Mouse (Mus musculus) forebrain, embryonic 15.5 days (tissue): ENCODE results near the gene Cxcl3. TPM values are rescaled to one million over a fixed set of nuclear protein-coding genes. Genes with fewer than 3 reads are reported as not detected.
"Not testable (repeated sequence)": the region's sequence is repeated elsewhere in the genome, so short reads cannot be mapped to it uniquely, and the experiment has no call there.

ENCODE experiments used
- ATAC-seq: fragments of 200-750 bp; cut with Nextera tagmentation; replicated peaks from 2 replicates; pipeline ENCODE4 v1.8.0; 2017; ENCODE audit warnings: mild to moderate bottlenecking, moderate TSS enrichment, moderate library complexity
- H3K27ac ChIP-seq: fragments of 300-500 bp; sonication (generic); replicated peaks from 2 replicates; pipeline ENCODE4 v1.5.1; 2015; ENCODE audit warnings: mild to moderate bottlenecking, inconsistent platforms
- H3K27me3 ChIP-seq: fragments of 300-500 bp; sonication (generic); 2 replicates; pipeline ENCODE4 v1.6.1; 2015; ENCODE audit warnings: inconsistent platforms
- H3K36me3 ChIP-seq: fragments of 300-500 bp; sonication (generic); 2 replicates; pipeline ENCODE4 v1.6.1; 2015; ENCODE audit warnings: mild to moderate bottlenecking, inconsistent platforms
- H3K4me1 ChIP-seq: fragments of 300-500 bp; sonication (generic); 2 replicates; pipeline ENCODE4 v1.6.1; 2015; ENCODE audit warnings: inconsistent platforms
- H3K4me2 ChIP-seq: fragments of 300-500 bp; sonication (generic); replicated peaks from 2 replicates; pipeline ENCODE4 v1.6.1; 2015; ENCODE audit warnings: mild to moderate bottlenecking, inconsistent platforms
- H3K4me3 ChIP-seq: fragments of 300-500 bp; sonication (generic); 2 replicates; pipeline ENCODE4 v1.5.1; 2015; ENCODE audit warnings: mild to moderate bottlenecking, inconsistent platforms
- H3K9ac ChIP-seq: fragments of 300-500 bp; sonication (generic); replicated peaks from 2 replicates; pipeline ENCODE4 v1.6.1; 2015; ENCODE audit warnings: mild to moderate bottlenecking, inconsistent platforms
- H3K9me3 ChIP-seq: fragments of 300-500 bp; sonication (generic); 2 replicates; pipeline ENCODE4 v1.6.1; 2016; ENCODE audit warnings: inconsistent platforms
- WGBS: fragments of 180-500 bp; shearing (Covaris S2); methylation state at CpG from one replicate; pipeline ENCODE4 v1.1.7; 2015; ENCODE audit warnings: mixed read lengths; 5-methylcytosine and 5-hydroxymethylcytosine counted together
- polyA plus RNA-seq: library from polyadenylated mRNA; unstranded; fragments of >200 nt; fragmentation: Nextera tagmentation; extraction: Ambion mirVana; gene quantifications from 2 replicates; pipeline ENCODE4 v1.2.1, GENCODE M21; 2015

The Cxcl3 gene
- polyA plus RNA-seq, 1 experiment from 2014 or later = not detected

- H3K27me3 ChIP-seq = no peaks in the 10 kb centered on the region
- H3K4me1 ChIP-seq = no peaks in the 10 kb centered on the region
- no peak within 1 kb of the TSS for H3K4me2 ChIP-seq
- no peaks in the 10 kb centered on the region for H3K36me3 ChIP-seq
- no peak within 1 kb of the TSS for H3K27ac ChIP-seq
- no peaks in the 10 kb centered on the region for H3K9me3 ChIP-seq
- H3K9ac ChIP-seq = no peak within 1 kb of the TSS
- no peak within 1 kb of the TSS for H3K4me3 ChIP-seq
- no peak for ATAC-seq
- WGBS = 71% methylated on average over 3 of the region's 3 CpGs
These were observed 17.7 kb upstream of the Cxcl3 start, which contains the start of gene Ppbp for GRCm38 (mm10) chr5:90768218-90768617. Gene Ppbp (plus strand): TSS chr5:90768518.

DNA sequence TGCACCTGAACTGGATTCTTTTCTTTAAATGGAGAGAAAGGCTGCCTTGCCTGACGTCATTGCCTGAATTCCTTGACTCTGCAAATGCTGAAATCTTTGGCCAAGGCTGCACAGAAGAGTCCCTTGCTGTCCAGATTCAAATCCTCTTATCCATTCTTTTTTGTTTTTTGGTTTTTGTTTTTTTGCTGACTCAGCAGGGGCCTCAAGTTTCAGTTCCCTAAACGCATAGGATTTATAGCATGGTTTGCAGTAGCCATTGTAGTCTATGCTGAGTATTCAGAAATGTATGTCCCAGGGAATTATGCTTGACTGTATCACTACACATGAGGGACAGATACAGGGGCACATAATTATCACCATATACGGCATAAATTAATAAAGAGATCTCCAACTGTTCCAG, 14.5 kb upstream of the Cxcl3 start:
- Histone ChIP-seq H3K4me3 (no peak overlapping the region), H3K4me1 (no peaks in the 10 kb centered on the region), H3K27me3 (no peaks in the 10 kb centered on the region), H3K4me2 (no peak overlapping the region), H3K27ac (no peak overlapping the region), H3K9me3 (no peaks in the 10 kb centered on the region), H3K36me3 (no peaks in the 10 kb centered on the region), H3K9ac (no peak overlapping the region)
- 71% methylated on average over 3 of the region's 3 CpGs for WGBS
- ATAC-seq = no peak

GRCm38 (mm10) chr5:90771880-90772653, 13.8 kb upstream of the Cxcl3 start, which contains the start of gene Pf4:
Gene Pf4 (plus strand): TSS chr5:90772435.
- Histone ChIP-seq H3K4me1 (no peaks in the 10 kb centered on the region), H3K27ac (no peak within 1 kb of the TSS), H3K9ac (no peak within 1 kb of the TSS), H3K9me3 (no peaks in the 10 kb centered on the region), H3K36me3 (no peaks in the 10 kb centered on the region), H3K4me3 (no peak within 1 kb of the TSS), H3K4me2 (no peak within 1 kb of the TSS), H3K27me3 (no peaks in the 10 kb centered on the region)
- no peak for ATAC-seq
- WGBS = 91% methylated on average over 16 of the region's 16 CpGs

DNA sequence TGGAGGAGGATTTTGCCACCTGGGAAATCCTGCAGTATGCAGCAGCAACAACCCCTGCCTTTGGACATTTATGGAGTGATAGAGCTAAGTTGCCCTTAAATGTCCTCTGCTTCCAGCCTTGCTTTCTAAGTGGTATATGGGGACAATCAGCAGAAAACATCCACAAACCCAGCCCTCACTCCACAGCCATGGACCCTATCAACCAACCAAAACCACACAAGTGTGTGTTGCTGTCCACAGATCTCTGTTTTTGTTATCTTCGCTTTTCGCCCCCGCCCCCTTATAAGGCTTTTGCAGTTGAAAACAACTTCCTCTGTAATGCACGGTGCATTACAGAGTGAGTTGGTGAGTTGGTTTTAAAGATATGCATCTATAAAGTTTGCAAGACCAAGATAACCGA, 10.3 kb upstream of the Cxcl3 start:
- H3K27me3 ChIP-seq = no peaks in the 10 kb centered on the region
- no peaks in the 10 kb centered on the region for H3K9me3 ChIP-seq
- WGBS = 91% methylated on average over 5 of the region's 5 CpGs
- H3K4me2 ChIP-seq = no peak overlapping the region
- no peak overlapping the region for H3K4me3 ChIP-seq
- H3K9ac ChIP-seq = no peak overlapping the region
- no peaks in the 10 kb centered on the region for H3K36me3 ChIP-seq
- ATAC-seq = no peak
- H3K27ac ChIP-seq = no peak overlapping the region
- no peaks in the 10 kb centered on the region for H3K4me1 ChIP-seq

DNA sequence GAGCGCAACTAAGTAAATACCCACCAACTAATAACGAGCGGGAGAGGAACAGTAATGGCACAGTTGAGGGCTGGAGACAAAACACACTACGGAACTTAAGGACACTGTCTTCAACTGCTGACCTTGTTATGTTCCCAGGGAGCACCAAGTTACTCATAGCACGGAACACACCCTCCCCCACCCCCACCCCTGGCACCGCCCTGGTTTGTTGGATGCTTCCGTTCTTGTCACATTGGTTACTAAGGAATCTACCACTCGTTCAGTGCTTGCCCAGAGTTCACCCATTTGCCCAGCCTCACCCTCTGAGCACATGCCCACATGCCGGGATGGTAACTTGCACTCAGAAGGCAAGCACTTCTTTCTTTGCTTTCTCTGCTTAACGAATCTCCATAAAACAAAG, 8.3 kb upstream of the Cxcl3 start:
- Histone ChIP-seq H3K27me3 (no peaks in the 10 kb centered on the region), H3K4me1 (no peaks in the 10 kb centered on the region), H3K4me2 (no peak overlapping the region), H3K4me3 (no peak overlapping the region), H3K9ac (no peak overlapping the region), H3K36me3 (no peaks in the 10 kb centered on the region), H3K27ac (no peak overlapping the region), H3K9me3 (no peaks in the 10 kb centered on the region)
- ATAC-seq = no peak
- WGBS = 57% methylated on average over 10 of the region's 10 CpGs

DNA sequence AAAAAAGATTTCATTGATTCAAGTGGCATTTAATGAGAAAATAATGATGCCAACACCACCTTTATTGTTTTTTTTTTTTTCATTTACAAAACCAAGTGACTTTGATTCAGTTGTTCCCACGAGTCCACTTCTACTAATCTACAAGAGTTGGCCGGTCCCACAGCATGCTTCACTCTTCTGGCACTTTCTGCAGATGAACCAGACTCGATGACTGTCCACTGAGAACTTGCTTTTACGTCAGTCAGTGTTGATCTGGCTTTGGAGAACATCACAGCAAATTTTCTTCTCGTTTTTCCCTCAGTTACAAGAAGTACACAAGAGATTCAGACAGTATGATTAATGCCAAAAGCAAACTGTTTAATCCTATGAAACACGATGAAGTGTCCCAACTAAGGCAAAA, 7.0 kb upstream of the Cxcl3 start:
- H3K27ac ChIP-seq = no peak overlapping the region
- H3K27me3 ChIP-seq = no peaks in the 10 kb centered on the region
- H3K9me3 ChIP-seq = no peaks in the 10 kb centered on the region
- no peak overlapping the region for H3K4me3 ChIP-seq
- no peaks in the 10 kb centered on the region for H3K4me1 ChIP-seq
- H3K4me2 ChIP-seq = no peak overlapping the region
- WGBS = 85% methylated on average over 6 of the region's 6 CpGs
- no peak overlapping the region for H3K9ac ChIP-seq
- no peaks in the 10 kb centered on the region for H3K36me3 ChIP-seq
- no peak for ATAC-seq

DNA sequence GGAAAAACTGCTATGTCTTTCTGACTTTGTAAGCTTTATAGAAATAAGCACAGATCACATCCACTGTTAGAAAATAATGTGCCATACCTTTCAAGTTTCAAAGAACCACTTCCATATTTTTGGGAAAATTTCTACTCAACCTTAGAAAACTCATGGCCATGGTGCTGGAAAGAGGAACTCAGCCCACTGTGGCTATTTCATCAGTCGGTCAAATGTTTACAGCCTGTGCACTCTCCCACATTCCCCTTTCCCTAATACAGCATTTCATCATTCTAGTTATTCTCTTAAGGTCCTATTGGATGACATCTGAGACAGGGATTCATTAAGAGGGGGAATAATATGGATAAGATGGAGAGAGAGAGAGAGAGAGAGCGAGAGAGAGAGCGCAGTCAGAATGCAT, 2.2 kb upstream of the Cxcl3 start:
- Histone ChIP-seq H3K9ac (no peak overlapping the region), H3K27me3 (no peaks in the 10 kb centered on the region), H3K4me1 (0 out of 2 replicates have a peak, but pooled peaks cover 3% of the 10 kb centered on the region), H3K9me3 (no peaks in the 10 kb centered on the region), H3K27ac (no peak overlapping the region), H3K4me3 (no peak overlapping the region), H3K4me2 (no peak overlapping the region), H3K36me3 (no peaks in the 10 kb centered on the region)
- ATAC-seq = no peak
- whole genome bisulfite sequencing = 87% methylated on average over 3 of the region's 3 CpGs

DNA sequence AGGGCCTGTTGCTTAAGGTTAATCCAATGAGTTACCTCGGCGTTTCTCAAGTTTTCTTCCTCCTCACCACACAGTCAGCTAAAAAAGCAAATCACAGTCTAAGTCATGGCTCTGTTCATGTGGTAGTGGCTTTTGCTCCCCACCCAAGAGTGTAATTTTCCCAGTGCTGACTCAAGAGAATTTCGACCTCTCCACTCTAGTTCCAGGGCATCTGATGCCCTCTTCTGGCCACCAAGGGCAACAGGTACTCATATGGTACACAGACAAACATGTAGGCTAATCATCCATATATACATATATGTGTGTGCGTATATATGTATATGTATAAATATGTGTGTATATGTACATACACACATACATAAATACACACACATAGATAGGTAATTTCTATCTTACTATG, 2.2 kb downstream of the Cxcl3 start:
- Histone ChIP-seq H3K9me3 (no peaks in the 10 kb centered on the region), H3K4me2 (no peak overlapping the region), H3K4me3 (no peak overlapping the region), H3K4me1 (0 out of 2 replicates have a peak, but pooled peaks cover 3% of the 10 kb centered on the region), H3K27me3 (no peaks in the 10 kb centered on the region), H3K9ac (no peak overlapping the region), H3K27ac (no peak overlapping the region), H3K36me3 (no peaks in the 10 kb centered on the region)
- 75% methylated on average over 4 of the region's 4 CpGs for WGBS
- ATAC-seq = no peak

GRCm38 (mm10) chr5:90789306-90790073, 3.6 kb downstream of the Cxcl3 start:
- Histone ChIP-seq H3K4me3 (no peak overlapping the region), H3K4me2 (no peak overlapping the region), H3K36me3 (no peaks in the 10 kb centered on the region), H3K27ac (no peak overlapping the region), H3K9me3 (no peaks in the 10 kb centered on the region), H3K9ac (no peak overlapping the region), H3K27me3 (no peaks in the 10 kb centered on the region), H3K4me1 (0 out of 2 replicates have a peak, but pooled peaks cover 3% of the 10 kb centered on the region)
- 88% methylated on average over 11 of the region's 11 CpGs for WGBS
- ATAC-seq = no peak

GRCm38 (mm10) chr5:90790074-90790502, 4.2 kb downstream of the Cxcl3 start:
- Histone ChIP-seq H3K27me3 (no peaks in the 10 kb centered on the region), H3K9me3 (no peaks in the 10 kb centered on the region), H3K4me3 (no peak overlapping the region), H3K27ac (no peak overlapping the region), H3K9ac (no peak overlapping the region), H3K36me3 (no peaks in the 10 kb centered on the region), H3K4me1 (0 out of 2 replicates have a peak, but pooled peaks cover 3% of the 10 kb centered on the region), H3K4me2 (no peak overlapping the region)
- WGBS = 88% methylated on average over 8 of the region's 8 CpGs
- ATAC-seq = no peak

DNA sequence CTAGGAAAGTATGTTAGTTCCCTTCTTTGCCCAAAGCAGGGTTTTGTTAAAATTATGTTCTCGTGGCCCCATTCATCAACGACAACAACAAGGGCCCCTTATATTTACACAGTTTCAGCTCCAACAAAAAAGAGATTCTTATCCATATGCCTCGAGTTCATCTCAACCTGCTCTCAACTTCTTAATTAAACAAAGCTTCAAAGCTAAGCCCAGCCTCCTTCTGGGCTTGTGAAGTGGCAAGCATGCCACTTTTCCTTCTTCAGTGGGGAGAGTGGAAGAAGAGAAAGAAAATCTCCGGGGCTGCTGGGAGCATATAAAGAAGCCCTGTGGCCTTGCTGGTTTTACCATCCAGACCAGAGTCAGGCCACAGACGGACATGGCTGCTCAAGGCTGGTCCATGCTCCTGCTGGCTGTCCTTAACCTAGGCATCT, 8.3 kb downstream of the Cxcl3 start, which contains the start of gene Cxcl15:
Gene Cxcl15 (plus strand): TSS at position 340 of the 431 bp plus-strand sequence.
- H3K4me2 ChIP-seq = no peak within 1 kb of the TSS
- no peak within 1 kb of the TSS for H3K9ac ChIP-seq
- H3K36me3 ChIP-seq = no peaks in the 10 kb centered on the region
- no peaks in the 10 kb centered on the region for H3K4me1 ChIP-seq
- no peak within 1 kb of the TSS for H3K27ac ChIP-seq
- H3K9me3 ChIP-seq = no peaks in the 10 kb centered on the region
- no peak within 1 kb of the TSS for H3K4me3 ChIP-seq
- no peaks in the 10 kb centered on the region for H3K27me3 ChIP-seq
- ATAC-seq = no peak
- 57% methylated on average over 5 of the region's 5 CpGs for WGBS

GRCm38 (mm10) chr5:90795392-90795791, 9.5 kb downstream of the Cxcl3 start:
- H3K27me3 ChIP-seq, H3K4me1 ChIP-seq, H3K27ac ChIP-seq, H3K9ac ChIP-seq, H3K9me3 ChIP-seq, H3K36me3 ChIP-seq, ATAC-seq, H3K4me2 ChIP-seq, H3K4me3 ChIP-seq: not testable (repeated sequence)
- WGBS = 87% methylated on average over 2 of the region's 2 CpGs
